Mouse (Mus musculus): ENCODE measurements at regions not wholly inside any gene's neighbourhood (a gene's known extent, or its start where the extent isn't known, plus 50 kb on each side); places are given as distances from the start of the nearest gene placed in this dataset.

- DNase-seq = no peak
These were observed 50.8 kb upstream of the Ddx18 start for GRCm38 (mm10) chr1:121618550-121618949.

Measured in adrenal gland, postnatal 25 days (tissue).